Mouse (Mus musculus): ENCODE measurements around the gene Alpl. TPM values are rescaled to one million over a fixed set of nuclear protein-coding genes. Genes with fewer than 3 reads are reported as not detected.

Gene Alpl
- total and polyA plus RNA-seq, 3 experiments, result not detected

- no peak for DNase-seq (ENCODE audit: low read depth, low spot score)
- Histone ChIP-seq H3K27me3 (ENCODE audit: control insufficient read depth in 1 of 2, insufficient read depth in 2 of 2, low read length in 2 of 2) (peaks cover 0 to 5% of the 10 kb centered on the region in 2 experiments; a peak in 2 of 4 replicates), H3K9me3 (replicated peaks; ENCODE audit: insufficient read depth, low read length) (no peaks in the 10 kb centered on the region), H3K4me3 (ENCODE audit: control insufficient read depth in 1 of 2, insufficient read depth in 1 of 2, low read depth in 2 of 2, low read length in 2 of 2) (no peak overlapping the region), H3K27ac (ENCODE audit: control insufficient read depth, low read depth, low read length) (no peak overlapping the region), H3K36me3 (ENCODE audit: control insufficient read depth in 1 of 2, insufficient read depth in 2 of 2, low read length in 2 of 2) (no peaks in the 10 kb centered on the region), H3K4me1 (ENCODE audit: control insufficient read depth in 1 of 2, insufficient read depth in 2 of 2, low read length in 2 of 2) (no peaks in the 10 kb centered on the region), H3K79me2 (ENCODE audit: control insufficient read depth, insufficient read depth, low read length, poor library complexity) (no peaks in the 10 kb centered on the region), H3K9ac (ENCODE audit: control insufficient read depth, low read depth, low read length, poor library complexity, severe bottlenecking) (no peak overlapping the region)
- TF ChIP-seq ZKSCAN1 (IDR thresholded peaks at IDR 0.05; ENCODE audit: low read depth, low read length), result peak; percentile 90
- no peak for TF ChIP-seq MAZ (IDR thresholded peaks at IDR 0.05; ENCODE audit: low read depth, low read length)
Measured at GRCm38 (mm10) chr4:137771749-137772148, 24.4 kb downstream of the Alpl start.

GRCm38 (mm10) chr4:137770901-137771612, 25.1 kb downstream of the Alpl start:
- H3K9me3 ChIP-seq (replicated peaks; ENCODE audit: insufficient read depth, low read length), result no peaks in the 10 kb centered on the region
- H3K79me2 ChIP-seq (ENCODE audit: control insufficient read depth, insufficient read depth, low read length, poor library complexity), result no peaks in the 10 kb centered on the region
- TF ChIP-seq UBTF (IDR thresholded peaks at IDR 0.05; ENCODE audit: borderline replicate concordance, insufficient read depth, low read depth, low read length), result no peak
- TF ChIP-seq KAT2A (conservative IDR thresholded peaks at IDR 0.05; ENCODE audit: low read depth, low read length), result no peak
- TF ChIP-seq HCFC1 (IDR thresholded peaks at IDR 0.05; ENCODE audit: low read depth, low read length), result no peak
- no peak for TF ChIP-seq SIN3A (IDR thresholded peaks at IDR 0.05; ENCODE audit: low read length)
- no peak for TF ChIP-seq CHD1 (IDR thresholded peaks at IDR 0.05; ENCODE audit: low read depth, low read length)
- TF ChIP-seq MXI1 (IDR thresholded peaks at IDR 0.05; ENCODE audit: low read depth, low read length), result no peak
- H3K4me1 ChIP-seq (ENCODE audit: control insufficient read depth in 1 of 2, insufficient read depth in 2 of 2, low read length in 2 of 2), result no peaks in the 10 kb centered on the region
- H3K27ac ChIP-seq (ENCODE audit: control insufficient read depth, low read depth, low read length), result no peak overlapping the region
- H3K9ac ChIP-seq (ENCODE audit: control insufficient read depth, low read depth, low read length, poor library complexity, severe bottlenecking), result no peak overlapping the region
- H3K4me3 ChIP-seq (ENCODE audit: control insufficient read depth in 1 of 2, insufficient read depth in 1 of 2, low read depth in 2 of 2, low read length in 2 of 2), result no peak overlapping the region
- H3K27me3 ChIP-seq (ENCODE audit: control insufficient read depth in 1 of 2, insufficient read depth in 2 of 2, low read length in 2 of 2), result peaks cover 0 to 5% of the 10 kb centered on the region in 2 experiments; a peak in 2 of 4 replicates
- DNase-seq (ENCODE audit: low read depth, low spot score), result no peak
- H3K36me3 ChIP-seq (ENCODE audit: control insufficient read depth in 1 of 2, insufficient read depth in 2 of 2, low read length in 2 of 2), result no peaks in the 10 kb centered on the region

GRCm38 (mm10) chr4:137769635-137770034, 26.5 kb downstream of the Alpl start:
- H3K79me2 ChIP-seq (ENCODE audit: control insufficient read depth, insufficient read depth, low read length, poor library complexity), result no peaks in the 10 kb centered on the region
- no peak for DNase-seq (ENCODE audit: low read depth, low spot score)
- H3K27ac ChIP-seq (ENCODE audit: control insufficient read depth, low read depth, low read length), result no peak overlapping the region
- no peak for TF ChIP-seq KAT2A (conservative IDR thresholded peaks at IDR 0.05; ENCODE audit: low read depth, low read length)
- no peak for TF ChIP-seq MAFK (IDR thresholded peaks at IDR 0.05; ENCODE audit: borderline replicate concordance, low read depth, low read length)
- TF ChIP-seq MYB (IDR thresholded peaks at IDR 0.05; ENCODE audit: low read depth, low read length), result no peak
- no peak for TF ChIP-seq POLR2AphosphoS5 (IDR thresholded peaks at IDR 0.05; ENCODE audit: borderline replicate concordance, low read depth, low read length)
- TF ChIP-seq USF1 (IDR thresholded peaks at IDR 0.05; ENCODE audit: low read depth, low read length), result no peak
- no peak for TF ChIP-seq ELF1 (IDR thresholded peaks at IDR 0.05; ENCODE audit: low read depth, low read length)
- no peak for TF ChIP-seq CTCF (IDR thresholded peaks at IDR 0.05 in 2 of 3, conservative IDR thresholded peaks at IDR 0.05 in 1 of 3; ENCODE audit: control insufficient read depth in 1 of 3, insufficient read depth in 1 of 3, low read depth in 2 of 3, low read length in 3 of 3, poor library complexity in 1 of 3, severe bottlenecking in 1 of 3)
- TF ChIP-seq SMC3 (IDR thresholded peaks at IDR 0.05; ENCODE audit: low read depth, low read length), result no peak
- no peak for TF ChIP-seq SIN3A (IDR thresholded peaks at IDR 0.05; ENCODE audit: low read length)
- no peak for TF ChIP-seq ZC3H11A (IDR thresholded peaks at IDR 0.05; ENCODE audit: low read depth, low read length)
- TF ChIP-seq UBTF (IDR thresholded peaks at IDR 0.05; ENCODE audit: borderline replicate concordance, insufficient read depth, low read depth, low read length), result no peak
- TF ChIP-seq MAZ (IDR thresholded peaks at IDR 0.05; ENCODE audit: low read depth, low read length), result no peak
- TF ChIP-seq NRF1 (IDR thresholded peaks at IDR 0.05; ENCODE audit: insufficient read depth, low read depth, low read length, poor library complexity, severe bottlenecking), result no peak
- no peaks in the 10 kb centered on the region for H3K36me3 ChIP-seq (ENCODE audit: control insufficient read depth in 1 of 2, insufficient read depth in 2 of 2, low read length in 2 of 2)
- peaks cover 0 to 5% of the 10 kb centered on the region in 2 experiments; a peak in 2 of 4 replicates for H3K27me3 ChIP-seq (ENCODE audit: control insufficient read depth in 1 of 2, insufficient read depth in 2 of 2, low read length in 2 of 2)
- H3K4me1 ChIP-seq (ENCODE audit: control insufficient read depth in 1 of 2, insufficient read depth in 2 of 2, low read length in 2 of 2), result no peaks in the 10 kb centered on the region
- H3K4me3 ChIP-seq (ENCODE audit: control insufficient read depth in 1 of 2, insufficient read depth in 1 of 2, low read depth in 2 of 2, low read length in 2 of 2), result no peak overlapping the region
- H3K9ac ChIP-seq (ENCODE audit: control insufficient read depth, low read depth, low read length, poor library complexity, severe bottlenecking), result no peak overlapping the region
- H3K9me3 ChIP-seq (replicated peaks; ENCODE audit: insufficient read depth, low read length), result no peaks in the 10 kb centered on the region
